Mouse (Mus musculus) frontal cortex, postnatal 25 days (tissue): ENCODE data around the gene Gin1.
"Not testable (repeated sequence)": the region's sequence is repeated elsewhere in the genome, so short reads cannot be mapped to it uniquely, and the experiment has no call there.

Experiments used
- DNase-seq, 2 experiments: peaks; one replicate each; pipeline ENCODE4 v3.0.0; 2022; ENCODE audit warnings: low spot score in 2 of 2

The Gin1 gene

DNA sequence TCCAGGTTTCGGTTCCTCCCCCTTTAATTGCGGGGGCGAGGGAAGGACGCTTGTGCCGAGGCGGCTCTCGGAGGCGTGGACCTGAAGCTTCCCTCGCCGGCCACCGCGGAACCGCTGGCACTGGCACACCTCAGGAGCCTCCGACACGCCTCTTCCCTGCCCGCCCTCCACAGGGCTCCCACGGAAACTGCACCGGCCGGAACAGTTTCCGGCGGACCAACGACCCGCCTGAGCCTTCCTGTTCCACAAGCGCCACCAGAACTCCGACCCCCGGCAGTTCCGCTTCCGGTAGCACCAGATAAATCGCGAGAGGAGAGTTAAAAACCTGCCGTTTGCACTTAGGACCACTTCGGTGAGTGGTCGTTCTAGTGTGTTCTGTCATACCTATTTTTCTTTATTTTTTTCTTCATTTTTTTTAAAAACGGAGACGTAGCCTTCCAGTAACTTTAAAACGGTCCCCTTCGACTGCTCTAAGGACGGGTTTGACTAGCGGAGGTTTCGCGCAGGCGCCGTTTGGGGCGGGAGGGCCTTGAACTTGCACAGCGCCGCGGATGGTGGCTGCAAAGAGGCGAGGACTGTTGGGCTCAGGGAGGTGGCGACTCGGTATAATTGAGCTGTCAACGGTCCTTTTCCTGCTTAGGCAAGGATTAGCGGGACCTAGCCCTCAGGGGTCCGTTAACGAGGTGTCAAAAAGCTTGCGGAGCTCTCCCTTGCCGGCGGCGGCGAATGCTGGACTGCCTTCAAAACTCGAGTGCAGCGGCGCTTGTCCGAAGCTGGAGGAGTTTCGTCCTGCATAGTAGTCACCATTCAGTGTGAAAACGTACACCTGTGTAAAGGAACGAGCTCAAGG, at the start of gene Gin1, which contains the start of gene Ppip5k2:
Gene Gin1, plus strand, starts transcription at position 269 of the 850 bp plus-strand sequence.
Gene Ppip5k2, minus strand, starts transcription at position 508 of the 850 bp plus-strand sequence.
- DNase-seq = peak; percentile 88 to 94

DNA sequence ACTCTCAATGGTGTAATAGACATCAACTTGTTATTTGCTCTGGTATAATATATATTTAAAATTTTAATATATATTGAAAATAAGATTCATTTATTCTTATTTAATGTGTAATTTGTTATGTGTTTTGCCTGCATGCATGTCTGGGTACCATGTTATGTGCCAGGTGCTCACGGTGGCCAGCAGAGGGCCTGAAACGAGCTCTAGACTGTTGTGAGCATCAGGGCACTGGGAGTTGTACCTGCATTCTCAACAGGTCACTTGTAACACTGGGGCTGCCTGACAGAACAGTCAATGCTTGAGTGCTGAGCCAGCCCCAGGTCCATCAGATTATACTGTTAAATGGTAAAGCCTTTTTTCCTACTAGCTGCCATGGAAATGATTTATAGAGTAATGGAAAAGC, 43.2 kb upstream of the Gin1 start:
- no peak for DNase-seq

DNA sequence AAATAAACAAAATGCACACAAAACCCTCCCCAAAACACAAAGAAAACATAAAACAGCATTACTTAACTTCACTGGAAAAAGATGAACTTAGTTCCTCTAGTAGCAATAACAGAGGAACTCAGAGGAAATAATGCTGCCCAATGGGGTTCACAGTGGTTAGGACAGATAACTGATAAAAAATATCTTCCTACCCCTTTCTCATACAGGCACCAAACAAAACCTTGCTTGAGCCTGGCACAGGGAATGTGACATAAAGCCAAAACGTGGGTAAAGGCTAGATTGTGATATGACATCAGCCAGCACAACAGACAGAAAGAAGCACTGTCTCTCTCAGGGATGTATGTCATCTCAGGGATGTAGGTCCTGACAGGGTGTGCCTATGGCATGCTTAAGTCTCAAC, 40.6 kb upstream of the Gin1 start:
- no peak for DNase-seq

DNA sequence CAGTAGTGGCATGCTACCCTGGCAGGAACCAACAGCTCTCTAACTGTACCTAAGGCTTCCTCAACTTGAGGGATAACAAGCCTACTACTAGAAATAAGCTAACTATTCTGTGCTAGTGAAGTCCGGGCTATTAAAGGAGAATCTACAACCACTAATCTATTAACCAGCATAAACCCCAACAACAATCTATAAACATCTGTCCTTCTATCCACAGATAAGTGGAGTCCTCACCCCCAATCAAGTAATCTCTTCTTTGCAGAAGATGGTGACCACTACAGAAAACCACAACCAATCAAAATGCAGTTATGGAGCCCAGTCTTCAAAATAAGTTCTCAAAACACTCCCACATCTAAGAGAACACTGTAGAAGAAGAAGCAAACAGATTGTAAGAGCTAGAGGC, 26.9 kb upstream of the Gin1 start:
- DNase-seq = no peak

DNA sequence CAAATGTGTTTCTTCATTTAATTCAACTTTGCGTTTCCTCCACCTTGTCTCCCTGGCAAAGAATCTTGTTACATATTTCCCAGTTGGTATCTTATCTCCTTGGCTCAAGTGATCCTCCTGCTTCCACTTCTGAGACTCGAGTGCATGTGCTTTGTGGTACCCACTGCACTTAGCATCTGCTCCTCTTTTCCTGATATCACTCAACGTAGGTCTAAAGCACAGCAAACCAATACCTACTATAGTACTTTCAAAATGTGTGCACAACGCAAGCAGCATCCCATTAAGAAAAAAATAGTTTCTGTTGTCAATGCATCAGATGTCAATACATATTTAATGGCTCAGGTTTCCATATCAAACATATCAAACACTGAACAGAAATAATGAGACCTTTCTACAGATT, 24.3 kb upstream of the Gin1 start:
- no peak for DNase-seq

DNA sequence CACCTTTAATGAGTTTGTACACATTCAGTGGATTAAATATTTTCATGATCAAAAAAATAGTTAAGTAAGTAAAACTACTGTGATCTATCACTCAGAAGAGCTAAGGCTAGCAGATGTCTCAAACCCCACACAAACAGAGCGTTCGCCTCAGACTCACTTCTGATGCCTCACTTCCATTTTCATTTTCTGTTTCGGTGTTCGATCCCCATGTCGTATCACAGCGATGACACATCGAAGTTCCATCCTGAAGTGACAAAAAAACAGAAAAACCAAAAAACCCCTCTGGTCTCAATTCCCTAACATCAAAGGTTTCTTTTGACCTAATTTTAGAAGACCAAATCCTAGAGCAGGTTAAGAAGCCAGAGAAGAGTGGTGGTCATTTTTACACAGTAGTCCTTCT, 23.7 kb upstream of the Gin1 start:
- no peak for DNase-seq

DNA sequence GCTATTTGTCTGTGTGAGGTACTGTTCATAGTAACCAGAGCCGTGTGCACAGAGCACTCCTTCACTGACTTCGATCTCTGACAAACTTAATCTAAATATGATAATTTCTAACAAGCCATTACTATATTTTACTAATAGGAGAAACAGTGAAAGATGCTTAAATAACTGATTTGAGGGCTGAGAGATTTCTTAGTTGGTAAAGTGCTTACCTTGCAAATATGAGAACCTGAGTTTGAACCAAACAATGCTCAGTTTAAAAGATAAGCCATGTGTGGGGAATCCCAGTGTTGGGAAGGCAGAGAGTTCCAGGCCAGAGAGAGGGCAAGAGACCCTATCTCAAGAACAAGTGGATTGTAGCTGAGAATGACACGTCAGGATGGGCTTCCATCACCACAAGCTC, 21.8 kb upstream of the Gin1 start:
- DNase-seq = no peak

DNA sequence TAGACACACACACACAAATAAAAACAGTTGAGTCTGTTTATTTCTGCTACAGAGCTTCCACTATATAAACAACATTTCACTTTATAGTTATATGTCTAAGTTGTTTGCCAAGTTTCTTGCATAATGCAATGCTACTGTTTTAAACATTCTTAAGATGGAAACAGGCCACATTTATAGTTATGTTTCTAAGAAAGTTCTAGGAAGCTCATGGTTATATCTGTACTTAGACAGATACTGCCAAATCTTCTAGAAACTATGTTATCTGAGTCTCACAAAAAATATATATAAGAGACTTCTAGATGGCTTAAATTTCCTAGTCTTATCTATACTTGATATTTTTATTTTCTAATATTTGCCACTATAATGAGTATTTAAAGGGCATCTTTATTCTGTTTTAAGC, 16.8 kb upstream of the Gin1 start:
- DNase-seq = no peak

DNA sequence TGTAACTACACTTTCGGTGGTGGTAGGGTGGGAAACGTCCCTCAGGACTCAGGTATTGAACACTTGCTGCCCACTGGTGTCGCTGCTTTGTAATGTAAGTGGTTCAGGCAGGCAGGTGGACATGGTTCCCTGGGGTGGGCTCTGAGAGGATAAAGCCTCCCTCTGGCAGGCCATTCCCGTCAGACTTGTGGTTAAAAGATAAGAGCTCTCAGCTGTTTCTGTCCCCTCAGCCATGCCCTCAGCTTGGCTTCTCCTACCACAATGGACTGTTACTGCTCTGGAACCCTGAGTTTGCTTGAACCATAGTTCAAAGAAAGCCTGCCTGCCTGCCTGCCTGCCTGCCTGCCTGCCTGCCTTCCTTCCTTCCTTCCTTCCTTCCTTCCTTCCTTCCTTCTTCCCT, 15.6 kb upstream of the Gin1 start:
- DNase-seq = no peak

DNA sequence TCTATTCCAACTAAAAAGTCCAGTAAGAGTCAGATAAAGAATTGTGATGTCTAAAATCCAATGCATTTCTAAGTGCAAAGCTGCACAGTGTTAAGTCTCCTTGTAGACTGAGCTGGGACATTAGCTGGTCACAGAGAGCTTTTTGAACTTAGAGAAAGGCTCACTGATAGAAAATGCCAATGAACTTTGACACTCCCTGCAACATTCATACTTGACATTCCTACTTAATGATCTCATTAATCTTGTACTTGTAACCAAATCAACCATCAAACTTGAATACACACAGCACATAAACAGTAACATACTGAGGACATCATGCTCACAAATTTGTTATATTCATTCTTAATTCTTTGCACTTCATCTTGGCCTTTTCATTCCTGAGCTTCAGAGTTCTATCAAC, 10.1 kb upstream of the Gin1 start:
- DNase-seq = no peak

DNA sequence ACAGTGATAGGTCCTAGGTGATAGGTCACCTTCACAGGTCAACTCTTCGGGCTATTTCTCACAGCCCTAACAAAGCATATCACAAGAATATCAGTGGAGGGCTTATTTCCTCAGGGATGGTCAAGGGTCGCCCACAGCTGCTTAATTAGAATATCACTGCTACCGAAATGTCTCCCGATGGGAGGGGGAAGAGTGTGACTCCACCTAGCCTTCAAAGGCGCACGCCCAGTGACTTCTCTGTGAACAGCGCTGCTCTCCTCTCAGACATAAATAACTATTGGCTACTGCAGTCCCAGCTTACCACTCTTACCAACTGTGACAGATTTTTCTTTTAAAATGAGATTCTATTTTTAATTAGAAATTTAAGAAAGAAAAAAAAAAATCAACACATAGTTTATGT, 9.4 kb upstream of the Gin1 start:
- DNase-seq = no peak

DNA sequence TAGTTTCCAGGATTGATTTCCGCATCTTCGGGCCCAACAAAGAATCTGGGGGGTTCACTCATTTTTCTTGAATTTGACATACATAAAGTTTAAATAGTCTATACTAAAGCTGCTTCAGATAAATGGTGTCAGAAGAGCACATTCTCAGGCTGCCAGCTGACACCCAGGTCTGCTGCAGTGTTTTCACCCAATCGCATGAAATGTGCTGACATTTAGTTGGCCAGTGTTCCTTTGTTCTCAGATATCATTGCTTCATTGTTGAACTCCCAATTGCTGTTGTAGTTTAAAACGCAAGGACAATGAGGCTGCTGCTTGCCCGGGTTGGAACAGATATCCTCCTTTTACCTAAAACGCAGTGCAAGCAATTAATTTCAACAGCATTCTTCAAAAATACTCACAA, 8.5 kb upstream of the Gin1 start:
- no peak for DNase-seq

DNA sequence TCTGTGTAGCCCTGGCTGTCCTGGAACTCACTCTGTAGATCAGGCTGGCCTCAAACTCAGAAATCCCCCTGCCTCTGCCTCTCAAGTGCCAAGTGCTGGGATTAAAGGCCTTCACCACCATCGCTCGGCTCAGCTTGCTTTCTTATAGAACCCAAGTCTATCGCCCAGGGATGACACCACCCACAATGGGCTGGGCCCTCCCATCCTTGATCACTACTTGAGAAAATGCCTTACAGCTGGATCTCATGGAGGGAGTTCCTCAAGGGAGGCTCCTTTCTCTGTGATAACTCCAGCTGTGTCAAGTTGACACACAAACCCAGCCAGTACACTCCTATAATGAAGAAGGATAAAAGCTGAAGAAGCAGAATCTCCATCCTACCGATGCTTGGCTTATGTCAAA, 4.3 kb upstream of the Gin1 start:
- DNase-seq = not testable (repeated sequence)

DNA sequence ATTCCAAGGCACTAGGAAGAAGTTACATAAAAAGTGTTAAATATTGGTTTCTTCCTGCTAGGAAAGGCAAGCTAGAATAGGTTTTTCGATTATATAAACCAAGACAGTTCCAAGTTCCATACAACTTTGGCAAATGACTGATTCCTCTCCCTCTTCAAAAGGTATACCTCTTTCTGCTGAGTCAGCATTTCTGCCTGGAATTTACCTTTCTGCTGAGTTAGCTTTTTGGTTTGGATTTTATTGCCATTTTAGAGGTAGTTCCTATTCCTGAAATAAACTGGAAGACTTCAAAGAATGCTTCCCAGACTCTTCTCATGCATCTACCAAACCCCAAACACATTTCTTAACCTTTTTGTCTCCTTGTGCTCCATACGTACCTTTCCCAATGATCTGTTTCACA, 1.9 kb upstream of the Gin1 start:
- no peak for DNase-seq

DNA sequence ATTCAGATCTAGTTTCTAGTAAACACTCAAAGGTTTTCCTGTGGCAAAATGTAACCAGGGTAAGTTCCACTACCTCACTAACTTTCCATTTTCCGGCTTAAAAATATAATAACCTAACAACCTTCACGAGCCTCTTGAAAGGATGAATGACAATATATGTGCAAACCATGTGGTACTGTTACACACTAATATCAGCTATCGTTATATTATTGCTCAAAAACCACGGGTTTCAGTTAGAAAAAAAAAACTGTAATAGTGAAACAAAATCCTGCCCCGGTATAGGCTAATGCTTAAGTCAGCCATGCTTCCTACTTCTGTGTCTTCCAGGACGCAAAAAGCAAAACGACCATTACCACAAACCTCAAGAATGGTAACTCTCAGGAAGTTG, 1.1 kb upstream of the Gin1 start:
- no peak for DNase-seq

DNA sequence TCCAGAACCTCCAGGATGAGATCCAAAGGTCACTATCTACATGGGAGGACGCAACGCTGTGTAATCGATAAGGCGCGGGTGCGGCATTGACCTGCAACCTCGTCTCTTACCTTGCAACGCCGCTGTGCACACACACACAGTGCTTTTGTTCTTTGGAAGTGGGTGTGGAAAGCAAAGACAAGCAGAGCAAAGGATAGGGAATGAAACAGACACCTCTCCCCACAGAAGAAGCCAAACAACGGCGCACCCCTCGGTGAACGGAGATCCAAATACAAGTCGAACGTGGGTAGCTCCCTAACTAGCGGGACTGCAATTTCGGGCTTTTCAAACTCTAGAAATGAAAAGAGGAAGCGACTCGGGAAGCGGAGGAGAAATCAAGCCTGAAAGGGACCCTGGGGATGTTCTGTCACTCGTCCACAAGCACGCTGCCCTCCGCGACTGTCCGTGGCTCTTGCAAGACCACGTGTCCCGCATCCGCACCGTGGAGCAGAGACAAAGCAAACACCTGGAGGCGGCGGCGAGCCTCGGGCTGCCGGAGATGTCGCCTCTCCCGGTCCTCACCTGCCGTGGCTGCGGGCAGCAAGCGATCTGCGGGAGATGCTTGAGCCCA, 573 bp upstream of the Gin1 start:
- DNase-seq = peak in 1 of 2 experiments; percentile 31

DNA sequence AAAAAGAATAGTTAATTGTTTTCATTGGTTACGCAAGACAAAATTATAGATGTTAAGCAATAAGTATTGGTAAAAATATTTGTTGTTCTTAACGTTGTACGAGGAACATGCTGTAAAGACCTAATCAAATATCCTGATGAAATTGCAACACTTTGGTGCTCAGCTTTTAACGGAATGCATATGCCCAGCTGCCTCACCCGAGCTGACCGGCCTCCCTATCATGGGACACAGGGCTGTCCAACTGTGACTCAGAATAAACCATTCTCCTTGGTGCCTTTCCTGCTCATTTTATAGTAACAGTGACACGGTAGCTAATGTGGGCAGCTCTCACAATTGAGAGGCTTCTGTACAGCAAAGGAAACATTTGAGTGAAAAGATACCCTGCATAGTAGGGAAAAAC, 1.1 kb downstream of the Gin1 start:
- no peak for DNase-seq

DNA sequence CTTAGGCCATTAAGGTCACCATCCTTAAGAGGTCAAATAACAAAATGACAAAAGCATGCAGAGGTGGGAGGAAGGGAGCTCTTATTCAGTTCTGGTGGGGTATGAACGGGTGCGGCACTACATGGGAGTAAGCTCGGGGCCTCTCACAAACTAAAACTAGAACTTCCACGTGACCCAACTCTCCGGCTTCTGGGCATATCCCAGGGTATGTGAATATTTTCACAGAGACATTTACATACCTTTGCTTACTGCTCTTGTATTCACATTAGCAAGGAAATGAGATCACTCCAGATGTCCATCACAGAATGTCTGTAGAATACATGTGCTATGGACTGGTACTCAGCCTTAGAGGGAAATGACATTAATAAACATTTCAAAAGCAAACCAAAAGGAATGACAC, 1.8 kb downstream of the Gin1 start:
- DNase-seq = no peak

DNA sequence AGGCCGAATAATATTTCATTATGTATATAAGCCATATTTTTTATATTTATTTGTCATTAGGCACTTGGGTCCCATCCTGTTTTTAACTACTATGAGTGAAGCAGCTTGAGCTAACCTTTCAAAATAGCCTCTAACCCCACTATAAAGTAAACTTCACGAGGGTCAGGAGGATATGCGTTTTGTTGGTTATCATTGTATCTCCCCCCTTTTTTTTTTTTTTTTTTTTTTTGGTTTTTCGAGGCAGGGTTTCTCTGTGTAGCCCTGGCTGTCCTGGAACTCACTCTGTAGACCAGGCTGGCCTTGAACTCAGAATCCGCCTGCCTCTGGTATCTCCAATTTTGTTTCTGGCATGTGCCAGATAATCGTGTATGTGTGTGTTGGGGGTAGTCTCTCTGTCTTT, 3.4 kb downstream of the Gin1 start:
- no peak for DNase-seq

DNA sequence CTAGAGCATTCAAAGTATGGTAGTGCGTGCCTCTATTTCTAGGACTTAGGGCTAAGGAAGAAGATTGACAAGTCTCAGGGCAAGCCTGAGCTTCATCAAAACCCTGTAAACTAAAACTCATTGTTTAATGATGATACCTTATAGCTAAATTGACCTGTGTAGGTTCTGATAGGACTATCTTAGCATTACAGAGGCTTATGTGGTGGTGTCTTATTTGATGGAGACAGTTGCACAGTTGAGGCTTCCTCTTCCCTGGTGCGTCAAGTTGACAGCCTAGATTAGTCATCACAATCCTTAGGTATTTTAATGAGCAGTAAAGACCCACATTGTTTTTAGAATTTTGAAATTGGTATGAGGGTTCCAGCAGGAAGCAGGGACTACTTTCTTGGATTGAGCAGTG, 4.0 kb downstream of the Gin1 start:
- DNase-seq = no peak

DNA sequence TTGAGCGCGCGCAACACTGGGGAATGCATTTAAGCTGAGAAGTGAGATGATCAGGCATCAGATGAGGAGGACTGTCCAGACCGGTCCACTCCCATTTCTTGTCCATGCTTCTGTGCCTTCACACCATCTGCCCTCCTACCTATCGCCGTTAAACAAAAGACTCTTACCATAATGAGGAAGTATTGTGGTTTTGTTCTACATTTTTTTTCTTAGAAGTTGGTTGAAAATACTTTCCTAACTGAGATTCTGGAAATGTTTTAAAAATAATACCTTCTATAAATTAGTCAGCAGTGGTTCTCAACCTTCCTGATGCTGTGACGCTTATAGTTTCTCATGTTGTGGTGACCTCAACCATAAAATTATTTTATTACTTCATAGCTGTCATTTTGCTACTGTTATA, 11.7 kb downstream of the Gin1 start:
- no peak for DNase-seq

DNA sequence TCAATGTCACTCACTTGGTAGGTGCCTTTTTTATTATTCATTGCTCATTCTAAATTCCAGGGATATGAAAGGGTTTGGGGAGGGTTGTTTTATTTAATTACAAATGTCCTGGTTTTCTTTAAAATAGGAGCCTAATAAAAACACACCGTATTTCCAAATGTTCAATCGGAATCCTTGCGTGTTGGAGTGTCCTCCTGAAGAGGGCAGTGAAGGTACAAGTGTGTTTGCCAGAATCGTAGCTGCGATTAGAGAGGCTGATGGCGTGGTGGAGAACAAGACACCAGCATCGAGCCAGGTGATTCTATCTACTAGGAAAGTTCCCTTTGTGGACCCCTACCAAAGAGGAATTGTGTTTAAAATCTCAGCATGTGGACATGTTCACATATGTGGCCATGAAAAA, 15.0 kb downstream of the Gin1 start:
- no peak for DNase-seq

DNA sequence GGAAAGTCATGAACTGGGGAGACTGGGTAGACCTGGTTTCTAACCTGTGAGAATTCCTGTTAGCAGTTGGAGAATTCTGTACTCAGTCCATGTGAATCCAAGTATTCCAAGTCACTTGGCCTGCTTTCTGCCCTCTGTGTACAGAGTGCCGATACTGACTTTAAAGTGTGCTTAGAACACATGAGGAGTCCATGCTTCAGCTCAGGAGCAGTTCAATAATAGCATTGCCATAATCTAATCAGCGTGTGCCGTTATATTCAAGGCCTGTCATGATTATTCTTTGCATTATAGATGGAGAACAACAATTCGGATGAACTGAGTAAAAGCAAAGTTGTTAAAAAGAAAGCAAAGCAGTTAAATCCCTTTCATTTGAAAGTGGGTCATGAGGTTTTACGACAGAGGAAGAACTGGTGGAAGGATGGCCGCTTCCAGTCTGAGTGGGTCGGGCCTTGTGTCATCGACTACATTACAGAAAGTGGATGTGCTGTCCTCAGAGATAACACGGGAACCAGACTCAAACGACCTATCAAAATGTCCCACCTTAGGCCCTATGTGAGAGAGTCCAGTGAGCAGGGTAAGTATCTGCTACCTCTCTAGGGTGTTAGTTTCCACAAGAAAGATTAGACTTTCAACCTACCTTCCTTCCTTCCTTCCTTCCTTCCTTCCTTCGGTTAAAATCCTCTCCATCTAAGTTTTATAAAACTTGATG, 15.9 kb downstream of the Gin1 start:
- no peak for DNase-seq
